Mouse (Mus musculus): ENCODE measurements around the gene Tgif2.
"Not testable (repeated sequence)": the region's sequence is repeated elsewhere in the genome, so short reads cannot be mapped to it uniquely, and the experiment has no call there.

The Tgif2 gene

GRCm38 (mm10) chr2:156843331-156843730 is 3.5 kb downstream of the Tgif2 start:
- DNase-seq (ENCODE audit: extremely low spot score) = no peak

GRCm38 (mm10) chr2:156844715-156845114 is 4.9 kb downstream of the Tgif2 start:
- no peak for DNase-seq (ENCODE audit: extremely low spot score)

- no peak for DNase-seq (ENCODE audit: extremely low spot score)
Measured at GRCm38 (mm10) chr2:156847653-156848052, 7.8 kb downstream of the Tgif2 start.

GRCm38 (mm10) chr2:156848526-156849182 is 8.8 kb downstream of the Tgif2 start:
- no peak for DNase-seq (ENCODE audit: extremely low spot score)

- DNase-seq (ENCODE audit: extremely low spot score) = no peak
Measured at GRCm38 (mm10) chr2:156850505-156850904, 10.7 kb downstream of the Tgif2 start.

GRCm38 (mm10) chr2:156853584-156853983 is 13.8 kb downstream of the Tgif2 start:
- not testable (repeated sequence) for DNase-seq (ENCODE audit: extremely low spot score)

- not testable (repeated sequence) for DNase-seq (ENCODE audit: extremely low spot score)
Measured at GRCm38 (mm10) chr2:156853999-156854771, 14.4 kb downstream of the Tgif2 start.

GRCm38 (mm10) chr2:156856311-156856710 is 16.5 kb downstream of the Tgif2 start:
- no peak for DNase-seq (ENCODE audit: extremely low spot score)

GRCm38 (mm10) chr2:156857385-156857791 is 17.6 kb downstream of the Tgif2 start:
- DNase-seq (ENCODE audit: extremely low spot score) = no peak

- no peak for DNase-seq (ENCODE audit: extremely low spot score)
Measured at GRCm38 (mm10) chr2:156857835-156858234, 18.0 kb downstream of the Tgif2 start, which contains the start of gene 4930518I15Rik. TSS of gene 4930518I15Rik (minus strand) at chr2:156857946.

GRCm38 (mm10) chr2:156858671-156859070 is 18.9 kb downstream of the Tgif2 start:
- DNase-seq (ENCODE audit: extremely low spot score) = no peak

- DNase-seq (ENCODE audit: extremely low spot score) = peak; percentile 58
Measured at GRCm38 (mm10) chr2:156862041-156862717, 22.4 kb downstream of the Tgif2 start.

- peak; percentile 96 for DNase-seq (ENCODE audit: extremely low spot score)
Measured at GRCm38 (mm10) chr2:156862772-156863486, 23.1 kb downstream of the Tgif2 start, which contains the start of gene Rab5if. TSS of gene Rab5if (plus strand) at chr2:156863128.

- no peak for DNase-seq (ENCODE audit: extremely low spot score)
Measured at GRCm38 (mm10) chr2:156863487-156864160, 23.8 kb downstream of the Tgif2 start.

GRCm38 (mm10) chr2:156864481-156864880 is 24.7 kb downstream of the Tgif2 start:
- DNase-seq (ENCODE audit: extremely low spot score) = no peak

GRCm38 (mm10) chr2:156868994-156869393 is 29.2 kb downstream of the Tgif2 start:
- DNase-seq (ENCODE audit: extremely low spot score) = no peak

- DNase-seq (ENCODE audit: extremely low spot score) = no peak
Measured at GRCm38 (mm10) chr2:156869554-156869953, 29.7 kb downstream of the Tgif2 start.

GRCm38 (mm10) chr2:156870519-156870918 is 30.7 kb downstream of the Tgif2 start:
- no peak for DNase-seq (ENCODE audit: extremely low spot score)

GRCm38 (mm10) chr2:156873629-156874028 is 33.8 kb downstream of the Tgif2 start:
- peak; percentile 72 for DNase-seq (ENCODE audit: extremely low spot score)

GRCm38 (mm10) chr2:156874047-156874759 is 34.4 kb downstream of the Tgif2 start:
- DNase-seq (ENCODE audit: extremely low spot score) = no peak
